Mouse (Mus musculus) bone marrow, adult 2 months (tissue): ENCODE data around the gene Mrpl34. TPM values are rescaled to one million over a fixed set of nuclear protein-coding genes. Genes with fewer than 3 reads are reported as not detected.

Experiments used
- H3K27ac ChIP-seq: fragments of 200-500 bp; 2 replicates; pipeline ENCODE4 v1.5.1; 2012; ENCODE audit warnings: low read depth, mild to moderate bottlenecking, control low read depth, inconsistent platforms, low read length; ENCODE audit not compliant: control insufficient read depth, poor library complexity, insufficient read depth
- H3K4me1 ChIP-seq: fragments of 200-500 bp; 2 replicates; pipeline ENCODE4 v1.6.1; 2011; ENCODE audit warnings: low read length; ENCODE audit not compliant: control insufficient read depth, insufficient read depth
- H3K4me3 ChIP-seq: fragments of 200-500 bp; replicated peaks from 2 replicates; pipeline ENCODE3; 2011; ENCODE audit warnings: mild to moderate bottlenecking, low read depth, low read length, control low read depth; ENCODE audit not compliant: control insufficient read depth
- CTCF ChIP-seq: fragments of 200-500 bp; IDR thresholded peaks from 2 replicates; pipeline ENCODE4 v1.5.1; 2011; ENCODE audit warnings: low read length, control low read depth; ENCODE audit not compliant: control insufficient read depth, insufficient read depth
- POLR2A ChIP-seq: fragments of 200-500 bp; IDR thresholded peaks from 2 replicates; pipeline ENCODE4 v1.6.1; 2011; ENCODE audit warnings: low read depth, mild to moderate bottlenecking, control low read depth, low read length, borderline replicate concordance; ENCODE audit not compliant: control insufficient read depth
- WGBS: fragments of 180-500 bp; shearing (Covaris S2); methylation state at CpG from one replicate; pipeline ENCODE4 v1.1.7; 2018; 5-methylcytosine and 5-hydroxymethylcytosine counted together
- polyA plus RNA-seq: library from polyadenylated mRNA; stranded (reverse); fragments of >200 nt; gene quantifications from 2 replicates; pipeline ENCODE4 v1.2.4, GENCODE M21; 2011; ENCODE audit warnings: low replicate concordance; ENCODE audit not compliant: missing spikeins, insufficient read depth, insufficient read length

Mrpl34 gene
- polyA plus RNA-seq, 1 experiment, result 42.9 TPM

DNA sequence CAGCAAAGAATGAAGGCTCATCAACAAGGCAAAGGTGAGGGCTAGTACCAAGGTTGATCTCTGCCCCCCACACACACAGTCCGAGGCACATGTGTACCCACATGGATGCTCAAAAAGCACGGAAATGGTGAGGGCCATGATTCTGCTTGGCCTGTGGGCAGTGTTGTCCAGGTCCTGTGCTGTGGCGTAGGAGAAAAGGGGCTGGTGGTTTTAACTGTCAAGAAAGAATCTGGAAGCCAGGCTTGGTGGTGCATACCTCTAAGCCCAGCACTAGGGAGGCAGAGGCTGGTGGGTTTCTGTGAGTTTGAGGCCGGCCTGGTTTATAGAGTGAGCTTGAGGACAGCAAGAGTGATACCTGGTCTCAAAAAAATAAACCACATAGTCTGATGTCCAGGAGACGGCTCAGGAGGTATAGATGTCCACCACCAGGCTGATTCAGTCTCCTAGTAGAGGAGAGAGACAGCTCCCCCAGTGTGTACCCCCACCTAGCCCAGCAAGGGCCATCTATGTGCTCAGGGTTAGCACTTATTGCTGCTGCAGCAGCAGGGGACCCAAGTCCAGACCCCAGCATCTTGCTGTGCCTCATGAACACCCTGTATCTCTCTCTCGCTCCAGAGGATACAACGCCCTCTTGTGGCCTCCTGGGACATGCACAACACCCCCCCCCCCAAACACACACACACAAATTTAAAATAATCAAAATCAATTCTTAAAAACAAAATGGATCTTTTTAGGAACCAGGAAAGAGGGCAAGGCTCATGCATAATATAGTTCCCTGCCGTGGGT lies 8.0 kb downstream of the Mrpl34 start:
- Histone ChIP-seq H3K4me1 (no peaks in the 10 kb centered on the region; the same call in 1 of the 2 replicates), H3K4me3 (no peak overlapping the region), H3K27ac (no peak overlapping the region)
- 85% methylated on average over 8 of the region's 8 CpGs for WGBS
- TF ChIP-seq CTCF (no peak), POLR2A (no peak)

DNA sequence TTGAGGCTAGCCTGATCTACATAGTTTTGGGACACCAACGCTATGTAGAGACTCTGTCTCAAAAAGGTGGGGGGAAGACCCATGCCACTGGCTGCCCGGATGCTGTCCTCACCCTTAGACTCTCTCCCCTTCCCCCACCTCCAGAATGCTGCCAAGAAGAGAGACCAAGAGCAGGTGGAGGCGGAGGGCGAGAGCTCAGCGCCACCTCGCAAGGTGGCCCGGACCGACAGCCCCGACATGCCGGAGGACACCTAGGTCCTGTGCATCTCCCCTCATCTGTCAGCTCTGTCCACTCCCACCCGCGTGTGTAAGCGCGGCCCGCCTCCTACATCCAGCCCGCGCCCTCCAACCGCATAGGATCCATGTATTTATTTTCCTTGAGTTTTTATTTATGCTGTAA lies 9.6 kb downstream of the Mrpl34 start:
- WGBS, result 93% methylated on average over 18 of the region's 18 CpGs
- TF ChIP-seq POLR2A (no peak), CTCF (no peak)
- Histone ChIP-seq H3K4me1 (no peaks in the 10 kb centered on the region; the same call in 1 of the 2 replicates), H3K27ac (no peak overlapping the region), H3K4me3 (no peak overlapping the region)

DNA sequence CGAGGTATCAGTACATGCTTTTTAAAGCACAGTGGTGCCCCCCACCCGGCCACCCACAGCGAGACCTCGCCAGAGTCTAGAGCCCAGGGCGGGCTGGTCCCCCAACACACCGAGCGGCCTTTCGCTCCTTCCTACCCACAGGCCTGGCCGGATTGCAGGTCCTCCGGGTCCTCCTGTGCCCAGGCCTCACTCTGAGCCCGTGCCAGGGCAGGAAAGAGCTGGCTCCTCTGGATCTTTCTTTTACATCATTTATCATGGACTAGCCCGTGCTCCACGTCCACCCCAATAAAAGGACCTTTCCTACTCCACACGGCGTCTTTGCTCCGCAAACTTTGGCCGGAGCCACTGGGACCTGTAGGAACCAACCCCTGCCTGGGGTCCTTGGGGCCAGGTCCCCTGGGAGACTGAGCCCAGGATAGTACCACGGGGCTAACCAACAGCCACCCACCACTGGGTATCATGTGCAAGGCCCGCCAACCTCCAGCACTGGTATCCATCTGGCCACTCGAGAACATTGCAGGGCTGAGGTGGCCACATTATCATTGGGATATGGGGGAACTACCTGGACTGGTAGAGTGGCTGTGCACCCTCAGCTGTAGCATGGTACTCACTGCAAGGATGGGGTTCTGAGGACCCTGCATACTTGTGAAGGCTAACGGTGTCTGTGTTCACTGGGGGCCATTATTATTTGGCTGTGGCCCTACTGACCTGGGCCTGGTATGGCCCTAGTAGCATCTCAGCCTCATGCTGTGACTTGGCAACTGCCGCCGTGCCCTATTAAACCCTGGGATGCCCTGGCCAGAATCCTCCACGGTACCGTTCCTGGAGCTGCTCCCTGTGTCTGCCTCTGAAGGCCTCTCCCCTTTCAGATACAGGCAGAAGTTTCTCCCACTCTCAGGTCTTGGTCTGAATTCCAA lies 10.3 kb downstream of the Mrpl34 start:
- no peak overlapping the region for H3K4me3 ChIP-seq

DNA sequence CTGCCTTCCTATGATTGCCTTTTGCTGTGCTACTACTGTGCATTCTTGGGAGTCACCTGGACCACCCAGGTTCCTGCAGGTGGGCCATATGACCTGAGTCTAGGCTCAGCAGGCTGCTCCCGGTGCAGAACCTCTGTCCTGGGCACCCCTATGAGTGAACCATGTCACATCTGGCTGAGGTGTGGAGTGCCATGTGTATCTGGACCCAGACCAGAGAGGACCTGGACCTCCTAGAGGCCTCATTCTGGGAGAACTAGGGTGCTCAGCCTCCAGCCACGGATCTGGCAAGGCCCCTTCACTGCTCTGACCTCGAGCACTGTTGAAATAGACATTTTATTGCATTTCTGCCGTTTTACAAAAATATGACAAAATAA lies 10.9 kb downstream of the Mrpl34 start:
- no peak for TF ChIP-seq CTCF
- TF ChIP-seq POLR2A, result no peak

More for the DNA sequence above, 10.3 kb downstream of the Mrpl34 start:
- TF ChIP-seq POLR2A (no peak), CTCF (no peak)
- no peaks in the 10 kb centered on the region; the same call in 1 of the 2 replicates for H3K4me1 ChIP-seq
- WGBS, result 92% methylated on average over 25 of the region's 25 CpGs
- H3K27ac ChIP-seq, result no peak overlapping the region

DNA sequence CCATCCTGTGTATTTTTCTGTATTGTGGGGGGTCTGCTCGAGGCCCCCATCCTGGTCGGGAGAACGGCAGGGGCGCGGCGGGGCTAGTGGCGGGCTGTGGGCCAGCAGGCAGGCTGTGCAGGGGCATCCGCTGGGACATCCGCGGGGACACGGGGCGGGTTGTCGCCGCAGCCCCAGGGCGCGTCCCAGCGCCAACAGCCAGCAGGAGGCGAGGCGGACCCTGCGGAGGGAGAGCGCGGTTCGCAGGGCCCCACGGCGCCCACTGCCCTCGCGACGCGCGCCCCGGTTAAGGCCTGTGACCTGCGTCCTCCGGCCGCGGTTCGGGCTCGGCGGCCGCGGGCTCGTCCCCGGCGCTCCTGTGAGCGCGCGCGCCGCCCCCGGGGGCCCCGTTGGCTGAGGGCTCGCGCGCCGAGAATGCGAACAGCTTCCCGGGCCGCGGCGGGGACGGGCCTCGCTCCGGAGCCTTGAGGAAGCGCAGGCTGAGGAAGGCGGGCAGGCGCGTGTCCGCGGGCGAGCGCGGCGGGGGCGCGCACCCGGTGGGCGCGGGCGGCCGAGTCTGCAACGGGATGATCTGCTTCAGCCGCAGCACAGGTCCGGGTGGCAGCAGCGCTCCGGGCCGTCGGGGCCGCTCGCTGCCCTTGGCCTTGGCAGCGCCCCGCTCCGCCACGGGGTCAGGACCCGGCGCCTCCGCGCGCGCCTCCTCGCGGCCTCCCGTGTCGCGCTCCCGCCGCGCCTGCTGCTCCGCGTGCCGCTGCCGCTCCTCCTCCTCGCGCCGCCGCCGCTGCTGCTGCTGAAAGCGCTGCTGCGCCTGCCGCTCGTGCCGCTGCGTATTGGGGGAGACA lies 11.6 kb downstream of the Mrpl34 start:
- under 1% methylated on average over 117 of the region's 121 CpGs for WGBS
- Histone ChIP-seq H3K4me3 (peak overlapping the region; percentile 69), H3K27ac (peak overlapping the region; percentile 79), H3K4me1 (no peaks in the 10 kb centered on the region)
- TF ChIP-seq CTCF (0 out of 2 replicates have a peak, but pooled peaks have one; percentile 7), POLR2A (no peak)

More for the DNA sequence above, 10.9 kb downstream of the Mrpl34 start:
- H3K4me1 ChIP-seq, result no peaks in the 10 kb centered on the region
- no peak overlapping the region for H3K27ac ChIP-seq
- 25% methylated on average over 4 of the region's 4 CpGs for WGBS
- H3K4me3 ChIP-seq, result no peak overlapping the region

DNA sequence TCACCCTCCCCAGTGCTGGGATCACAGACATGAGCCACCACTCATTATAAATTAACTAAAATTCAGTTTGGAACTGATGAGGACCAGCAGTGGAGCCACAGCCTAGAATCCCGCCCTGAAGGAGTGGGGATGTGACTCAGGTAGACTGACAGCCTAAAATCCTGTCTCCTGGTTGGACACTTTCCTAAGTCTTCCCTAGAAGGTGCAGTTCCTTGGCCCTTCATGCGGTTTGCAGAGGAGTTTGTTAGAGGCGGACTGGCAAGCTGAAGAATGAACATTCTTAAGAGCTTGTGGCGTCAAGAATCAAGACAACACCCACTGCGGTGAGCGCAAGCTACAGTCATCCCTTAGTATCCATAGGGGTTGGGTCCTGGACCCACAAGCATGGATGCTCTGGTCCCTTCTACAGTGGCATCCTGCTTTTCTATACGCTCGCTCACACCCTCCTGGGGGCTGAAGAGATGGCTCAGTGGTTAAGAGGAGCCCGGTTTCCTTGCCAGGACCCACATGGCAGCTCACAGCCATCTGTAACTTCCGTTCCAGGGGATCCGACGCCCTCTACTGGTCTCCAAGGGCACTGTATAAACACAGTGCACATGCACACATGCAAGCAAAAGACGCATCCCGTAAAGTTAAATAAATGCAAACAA lies 12.6 kb downstream of the Mrpl34 start:
- H3K4me1 ChIP-seq, result no peaks in the 10 kb centered on the region
- 56% methylated on average over 14 of the region's 14 CpGs for WGBS
- H3K4me3 ChIP-seq, result no peak overlapping the region
- TF ChIP-seq CTCF (peak; percentile 61), POLR2A (no peak)
- H3K27ac ChIP-seq, result no peak overlapping the region

DNA sequence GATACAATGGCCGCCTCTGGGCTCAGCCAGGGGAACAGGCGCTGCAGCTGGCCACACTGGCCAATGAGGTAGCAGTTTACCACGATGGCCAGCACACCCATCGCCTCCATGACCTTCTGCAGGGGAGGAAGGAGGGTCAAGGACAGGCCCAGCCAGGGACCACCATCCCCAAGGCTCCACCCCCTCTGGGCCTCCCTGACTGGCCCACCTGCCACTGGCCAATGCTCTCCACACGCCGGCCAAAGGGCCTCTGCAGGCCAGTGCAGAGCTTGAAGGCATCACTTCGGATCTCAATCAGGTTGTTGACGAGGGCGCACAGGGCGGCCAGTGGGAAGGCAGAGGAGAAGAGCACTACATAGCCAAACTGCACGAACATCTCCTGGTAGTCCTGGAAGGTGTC lies 14.2 kb downstream of the Mrpl34 start:
- Histone ChIP-seq H3K4me1 (no peaks in the 10 kb centered on the region), H3K4me3 (no peak overlapping the region), H3K27ac (no peak overlapping the region)
- 87% methylated on average over 11 of the region's 11 CpGs for WGBS
- no peak for TF ChIP-seq CTCF
- no peak for TF ChIP-seq POLR2A

DNA sequence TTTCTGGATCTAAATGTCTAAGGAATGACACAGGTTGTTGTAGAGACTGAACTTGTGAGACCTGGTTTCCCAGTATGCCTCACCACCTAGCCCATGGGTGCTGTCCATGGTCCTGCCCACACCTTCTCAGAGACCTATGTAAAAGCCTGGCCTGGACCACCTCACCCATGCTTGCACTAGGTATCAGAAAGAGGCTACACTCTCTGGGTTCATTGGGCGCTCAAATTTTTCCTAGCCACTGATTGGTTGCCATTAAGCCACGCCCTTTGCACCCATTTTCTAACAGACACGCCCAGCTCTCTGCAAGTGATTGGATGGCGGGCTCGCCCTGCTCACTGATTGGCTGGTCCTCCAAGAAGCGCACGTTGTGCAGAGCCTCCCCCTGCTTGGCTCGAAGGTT lies 19.2 kb downstream of the Mrpl34 start:
- 73% methylated on average over 8 of the region's 8 CpGs for WGBS
- H3K4me3 ChIP-seq, result no peak overlapping the region
- no peak overlapping the region for H3K27ac ChIP-seq
- no peak for TF ChIP-seq CTCF
- TF ChIP-seq POLR2A, result no peak
- H3K4me1 ChIP-seq, result peaks cover 3% of the 10 kb centered on the region
